Mouse (Mus musculus) intestine, embryonic 14.5 days (tissue): Measurements from ENCODE around the gene E2f6. TPM values are rescaled to one million over a fixed set of nuclear protein-coding genes. Genes with fewer than 3 reads are reported as not detected.

Experiments used
- ATAC-seq: fragments of 200-750 bp; cut with Nextera tagmentation; replicated peaks from 2 replicates; pipeline ENCODE4 v1.8.0; 2017; ENCODE audit warnings: low read depth, moderate number of reproducible peaks, moderate TSS enrichment, moderate library complexity; ENCODE audit not compliant: low FRiP score, low TSS enrichment
- DNase-seq: peaks from one replicate; pipeline ENCODE4 v3.0.0-alpha.2; 2018; ENCODE audit warnings: low spot score
- H3K27ac ChIP-seq: fragments of 300-500 bp; sonication (generic); 2 replicates; pipeline ENCODE4 v1.5.1; 2014; ENCODE audit warnings: low read depth, mild to moderate bottlenecking, control low read depth
- H3K27me3 ChIP-seq: fragments of 300-500 bp; sonication (generic); replicated peaks from 2 replicates; pipeline ENCODE4 v1.6.1; 2014; ENCODE audit warnings: low read length, control low read depth; ENCODE audit not compliant: control insufficient read depth, insufficient read depth
- H3K36me3 ChIP-seq: fragments of 300-500 bp; sonication (generic); 2 replicates; pipeline ENCODE4 v1.6.1; 2014; ENCODE audit warnings: low read length, control low read depth; ENCODE audit not compliant: control insufficient read depth, insufficient read depth
- H3K4me1 ChIP-seq: fragments of 300-500 bp; sonication (generic); replicated peaks from 2 replicates; pipeline ENCODE4 v1.6.1; 2014; ENCODE audit warnings: low read length, control low read depth, mixed read lengths; ENCODE audit not compliant: control insufficient read depth, insufficient read depth
- H3K4me2 ChIP-seq: fragments of 300-500 bp; sonication (generic); 2 replicates; pipeline ENCODE4 v1.6.1; 2014; ENCODE audit warnings: low read length
- H3K4me3 ChIP-seq: fragments of 300-500 bp; sonication (generic); 2 replicates; pipeline ENCODE4 v1.5.1; 2014; ENCODE audit warnings: low read depth, low read length, control low read depth, mixed read lengths
- H3K9ac ChIP-seq: fragments of 300-500 bp; sonication (generic); 2 replicates; pipeline ENCODE4 v1.6.1; 2014; ENCODE audit warnings: mild to moderate bottlenecking, low read length
- H3K9me3 ChIP-seq: fragments of 300-500 bp; sonication (generic); 2 replicates; pipeline ENCODE4 v1.6.1; 2016; ENCODE audit warnings: low read length, control low read depth; ENCODE audit not compliant: control insufficient read depth
- WGBS: fragments of 180-500 bp; shearing (Covaris S2); extraction: QIAGEN DNeasy Blood & Tissue Kit; methylation state at CpG from one replicate; pipeline ENCODE4 v1.1.7; 2014; 5-methylcytosine and 5-hydroxymethylcytosine counted together
- polyA plus RNA-seq: library from polyadenylated mRNA; unstranded; fragments of >200 nt; fragmentation: Nextera tagmentation; extraction: Ambion mirVana; gene quantifications from 2 replicates; pipeline ENCODE4 v1.2.1, GENCODE M21; 2014

Gene E2f6
- polyA plus RNA-seq, 1 experiment from 2014 or later = 50.8 TPM

GRCm38 (mm10) chr12:16775351-16775750 is 35.4 kb upstream of the E2f6 start:
- H3K27me3 ChIP-seq = no peaks in the 10 kb centered on the region
- H3K9me3 ChIP-seq = no peaks in the 10 kb centered on the region
- ATAC-seq = no peak
- no peak overlapping the region for H3K27ac ChIP-seq
- WGBS = 75% methylated on average over 3 of the region's 3 CpGs
- no peak overlapping the region for H3K4me3 ChIP-seq
- no peaks in the 10 kb centered on the region for H3K36me3 ChIP-seq
- no peak overlapping the region for H3K9ac ChIP-seq
- DNase-seq = no peak
- no peak overlapping the region for H3K4me2 ChIP-seq
- no peaks in the 10 kb centered on the region for H3K4me1 ChIP-seq

- Histone ChIP-seq H3K9me3 (no peaks in the 10 kb centered on the region), H3K4me3 (no peak overlapping the region), H3K27ac (no peak overlapping the region), H3K27me3 (no peaks in the 10 kb centered on the region), H3K9ac (no peak overlapping the region), H3K4me1 (no peaks in the 10 kb centered on the region), H3K4me2 (no peak overlapping the region), H3K36me3 (no peaks in the 10 kb centered on the region)
- no peak for ATAC-seq
- 66% methylated on average over 5 of the region's 5 CpGs for WGBS
- DNase-seq = no peak
These were observed 32.2 kb upstream of the E2f6 start for GRCm38 (mm10) chr12:16778523-16778922.

GRCm38 (mm10) chr12:16779165-16779564 is 31.6 kb upstream of the E2f6 start:
- no peaks in the 10 kb centered on the region for H3K4me1 ChIP-seq
- H3K27ac ChIP-seq = no peak overlapping the region
- no peak overlapping the region for H3K4me3 ChIP-seq
- H3K36me3 ChIP-seq = no peaks in the 10 kb centered on the region
- no peak for ATAC-seq
- no peak overlapping the region for H3K4me2 ChIP-seq
- DNase-seq = no peak
- no peaks in the 10 kb centered on the region for H3K27me3 ChIP-seq
- H3K9me3 ChIP-seq = no peaks in the 10 kb centered on the region
- 73% methylated on average over 2 of the region's 2 CpGs for WGBS
- no peak overlapping the region for H3K9ac ChIP-seq

GRCm38 (mm10) chr12:16780320-16780719 is 30.4 kb upstream of the E2f6 start:
- H3K4me3 ChIP-seq = no peak overlapping the region
- H3K27me3 ChIP-seq = no peaks in the 10 kb centered on the region
- DNase-seq (no peak), ATAC-seq (no peak)
- no peaks in the 10 kb centered on the region for H3K36me3 ChIP-seq
- no peak overlapping the region for H3K9ac ChIP-seq
- 90% methylated on average over 3 of the region's 3 CpGs for WGBS
- H3K9me3 ChIP-seq = no peaks in the 10 kb centered on the region
- no peak overlapping the region for H3K4me2 ChIP-seq
- H3K4me1 ChIP-seq = no peaks in the 10 kb centered on the region
- H3K27ac ChIP-seq = no peak overlapping the region

GRCm38 (mm10) chr12:16781034-16781746 is 29.6 kb upstream of the E2f6 start:
- Histone ChIP-seq H3K4me3 (no peak overlapping the region), H3K9ac (no peak overlapping the region), H3K4me1 (no peaks in the 10 kb centered on the region), H3K9me3 (no peaks in the 10 kb centered on the region), H3K27me3 (no peaks in the 10 kb centered on the region), H3K27ac (no peak overlapping the region), H3K4me2 (no peak overlapping the region), H3K36me3 (no peaks in the 10 kb centered on the region)
- 79% methylated on average over 14 of the region's 14 CpGs for WGBS
- ATAC-seq = no peak; the same call in 1 of the 2 replicates
- no peak for DNase-seq

- Histone ChIP-seq H3K4me2 (no peak overlapping the region), H3K4me1 (no peaks in the 10 kb centered on the region), H3K36me3 (no peaks in the 10 kb centered on the region), H3K4me3 (no peak overlapping the region), H3K9ac (no peak overlapping the region), H3K9me3 (no peaks in the 10 kb centered on the region), H3K27me3 (no peaks in the 10 kb centered on the region), H3K27ac (no peak overlapping the region)
- ATAC-seq = no peak
- no peak for DNase-seq
- WGBS = 72% methylated on average over 2 of the region's 2 CpGs
These were observed 22.2 kb upstream of the E2f6 start for GRCm38 (mm10) chr12:16788600-16788999.

- Histone ChIP-seq H3K9me3 (no peaks in the 10 kb centered on the region), H3K4me2 (no peak overlapping the region), H3K4me3 (no peak overlapping the region), H3K27ac (no peak overlapping the region), H3K9ac (no peak overlapping the region), H3K27me3 (no peaks in the 10 kb centered on the region), H3K36me3 (no peaks in the 10 kb centered on the region), H3K4me1 (no peaks in the 10 kb centered on the region)
- 70% methylated on average over 1 of the region's 1 CpGs for WGBS
- ATAC-seq = no peak
- no peak for DNase-seq
These were observed 21.6 kb upstream of the E2f6 start for GRCm38 (mm10) chr12:16789199-16789598.

GRCm38 (mm10) chr12:16789756-16790155 is 21.0 kb upstream of the E2f6 start:
- H3K4me2 ChIP-seq = no peak overlapping the region
- H3K9ac ChIP-seq = no peak overlapping the region
- H3K9me3 ChIP-seq = no peaks in the 10 kb centered on the region
- H3K36me3 ChIP-seq = no peaks in the 10 kb centered on the region
- no peak overlapping the region for H3K27ac ChIP-seq
- ATAC-seq (no peak), DNase-seq (no peak)
- no peak overlapping the region for H3K4me3 ChIP-seq
- no peaks in the 10 kb centered on the region for H3K27me3 ChIP-seq
- H3K4me1 ChIP-seq = no peaks in the 10 kb centered on the region
- WGBS = 24% methylated on average over 4 of the region's 4 CpGs

GRCm38 (mm10) chr12:16790456-16790855 is 20.3 kb upstream of the E2f6 start:
- H3K27me3 ChIP-seq = no peaks in the 10 kb centered on the region
- no peaks in the 10 kb centered on the region for H3K9me3 ChIP-seq
- WGBS = 67% methylated on average over 4 of the region's 4 CpGs
- no peak overlapping the region for H3K4me3 ChIP-seq
- no peak for DNase-seq
- no peak overlapping the region for H3K9ac ChIP-seq
- H3K4me2 ChIP-seq = no peak overlapping the region
- H3K4me1 ChIP-seq = no peaks in the 10 kb centered on the region
- H3K36me3 ChIP-seq = no peaks in the 10 kb centered on the region
- H3K27ac ChIP-seq = no peak overlapping the region
- ATAC-seq = no peak
